Mouse (Mus musculus) forebrain, embryonic 11.5 days (tissue): ENCODE measurements around the gene Hs3st4. TPM values are rescaled to one million over a fixed set of nuclear protein-coding genes. Genes with fewer than 3 reads are reported as not detected.

Experiments used
- ATAC-seq: fragments of 200-750 bp; cut with Nextera tagmentation; replicated peaks from 2 replicates; pipeline ENCODE4 v1.8.0; 2017; ENCODE audit warnings: moderate TSS enrichment; ENCODE audit not compliant: low FRiP score
- DNase-seq: peaks from one replicate; pipeline ENCODE4 v3.0.0-alpha.2; 2017; ENCODE audit warnings: low spot score
- H3K27ac ChIP-seq: fragments of 300-500 bp; sonication (generic); 2 replicates; pipeline ENCODE4 v1.5.1; 2014; ENCODE audit warnings: low read depth, low read length
- H3K27me3 ChIP-seq: fragments of 300-500 bp; sonication (generic); 2 replicates; pipeline ENCODE4 v1.6.1; 2014; ENCODE audit warnings: mild to moderate bottlenecking, low read length, mixed read lengths; ENCODE audit not compliant: control insufficient read depth, insufficient read depth
- H3K36me3 ChIP-seq: fragments of 300-500 bp; sonication (generic); 2 replicates; pipeline ENCODE4 v1.6.1; 2014; ENCODE audit warnings: mild to moderate bottlenecking, low read length, moderate library complexity, mixed read lengths; ENCODE audit not compliant: control insufficient read depth, insufficient read depth
- H3K4me1 ChIP-seq: fragments of 300-500 bp; sonication (generic); replicated peaks from 2 replicates; pipeline ENCODE4 v1.6.1; 2014; ENCODE audit warnings: low read length, mixed read lengths; ENCODE audit not compliant: control insufficient read depth, insufficient read depth
- H3K4me2 ChIP-seq: fragments of 300-500 bp; sonication (generic); 2 replicates; pipeline ENCODE4 v1.6.1; 2014; ENCODE audit warnings: low read depth, mild to moderate bottlenecking, low read length, moderate library complexity, mixed read lengths; ENCODE audit not compliant: severe bottlenecking
- H3K4me3 ChIP-seq: fragments of 300-500 bp; sonication (generic); 2 replicates; pipeline ENCODE4 v1.5.1; 2014; ENCODE audit warnings: low read depth, low read length
- H3K9ac ChIP-seq: fragments of 300-500 bp; sonication (generic); 2 replicates; pipeline ENCODE4 v1.6.1; 2014; ENCODE audit warnings: low read length
- H3K9me3 ChIP-seq: fragments of 300-500 bp; sonication (generic); 2 replicates; pipeline ENCODE4 v1.6.1; 2016; ENCODE audit warnings: low read length, mixed read lengths; ENCODE audit not compliant: control insufficient read depth
- WGBS: fragments of 180-500 bp; shearing (Covaris S2); extraction: QIAGEN DNeasy Blood & Tissue Kit; methylation state at CpG from one replicate; pipeline ENCODE4 v1.1.7; 2014; 5-methylcytosine and 5-hydroxymethylcytosine counted together
- polyA plus RNA-seq: library from polyadenylated mRNA; unstranded; fragments of >200 nt; fragmentation: Nextera tagmentation; extraction: Ambion mirVana; gene quantifications from 2 replicates; pipeline ENCODE4 v1.2.1, GENCODE M21; 2014

Hs3st4 gene
- polyA plus RNA-seq, 1 experiment from 2014 or later: 0.11 TPM

- ATAC-seq (peak; percentile 50; the same call in 1 of the 2 replicates), DNase-seq (peak; percentile 64)
- Histone ChIP-seq H3K36me3 (no peaks in the 10 kb centered on the region), H3K27me3 (peaks cover 49% of the 10 kb centered on the region), H3K9me3 (no peaks in the 10 kb centered on the region), H3K4me3 (peak overlapping the region; percentile 65), H3K4me1 (0 out of 2 replicates have a peak, but pooled peaks cover 5% of the 10 kb centered on the region), H3K27ac (no peak overlapping the region), H3K4me2 (peak overlapping the region; percentile 95), H3K9ac (peak overlapping the region; percentile 39)
- 1% methylated on average over 80 of the region's 97 CpGs for WGBS
Measured at GRCm38 (mm10) chr7:123983177-123984046, 743 bp downstream of the Hs3st4 start.

- WGBS: 70% methylated on average over 3 of the region's 3 CpGs
- H3K27me3 ChIP-seq: no peaks in the 10 kb centered on the region
- ATAC-seq (no peak), DNase-seq (no peak)
- no peaks in the 10 kb centered on the region for H3K36me3 ChIP-seq
- no peak overlapping the region for H3K4me3 ChIP-seq
- H3K9me3 ChIP-seq: no peaks in the 10 kb centered on the region
- no peak overlapping the region for H3K27ac ChIP-seq
- H3K9ac ChIP-seq: no peak overlapping the region
- H3K4me2 ChIP-seq: no peak overlapping the region
- no peaks in the 10 kb centered on the region for H3K4me1 ChIP-seq
Measured at GRCm38 (mm10) chr7:123992121-123992520, 9.5 kb downstream of the Hs3st4 start.

- H3K4me2 ChIP-seq: no peak overlapping the region
- H3K4me1 ChIP-seq: no peaks in the 10 kb centered on the region
- H3K4me3 ChIP-seq: no peak overlapping the region
- H3K9me3 ChIP-seq: no peaks in the 10 kb centered on the region
- WGBS: 45% methylated on average over 3 of the region's 3 CpGs
- H3K9ac ChIP-seq: no peak overlapping the region
- DNase-seq: no peak
- no peaks in the 10 kb centered on the region for H3K27me3 ChIP-seq
- ATAC-seq: no peak
- H3K27ac ChIP-seq: no peak overlapping the region
- H3K36me3 ChIP-seq: no peaks in the 10 kb centered on the region
Measured at GRCm38 (mm10) chr7:123997266-123997665, 14.6 kb downstream of the Hs3st4 start.

GRCm38 (mm10) chr7:123998601-123999000 lies 15.9 kb downstream of the Hs3st4 start:
- no peak for ATAC-seq
- no peaks in the 10 kb centered on the region for H3K36me3 ChIP-seq
- H3K27me3 ChIP-seq: no peaks in the 10 kb centered on the region
- H3K9me3 ChIP-seq: no peaks in the 10 kb centered on the region
- 85% methylated on average over 7 of the region's 7 CpGs for WGBS
- H3K4me1 ChIP-seq: no peaks in the 10 kb centered on the region
- no peak overlapping the region for H3K27ac ChIP-seq
- no peak overlapping the region for H3K4me2 ChIP-seq
- H3K4me3 ChIP-seq: no peak overlapping the region
- DNase-seq: no peak
- no peak overlapping the region for H3K9ac ChIP-seq

- H3K36me3 ChIP-seq: no peaks in the 10 kb centered on the region
- ATAC-seq (no peak), DNase-seq (no peak)
- H3K27ac ChIP-seq: no peak overlapping the region
- H3K27me3 ChIP-seq: no peaks in the 10 kb centered on the region
- no peak overlapping the region for H3K4me2 ChIP-seq
- no peak overlapping the region for H3K4me3 ChIP-seq
- H3K9ac ChIP-seq: no peak overlapping the region
- WGBS: 90% methylated on average over 5 of the region's 5 CpGs
- H3K4me1 ChIP-seq: no peaks in the 10 kb centered on the region
- H3K9me3 ChIP-seq: no peaks in the 10 kb centered on the region
Measured at GRCm38 (mm10) chr7:124026908-124027307, 44.2 kb downstream of the Hs3st4 start.

GRCm38 (mm10) chr7:124032236-124032635 lies 49.6 kb downstream of the Hs3st4 start:
- DNase-seq: no peak
- 38% methylated on average over 2 of the region's 2 CpGs for WGBS

GRCm38 (mm10) chr7:124033332-124033731 lies 50.7 kb downstream of the Hs3st4 start:
- H3K27me3 ChIP-seq: no peaks in the 10 kb centered on the region
- 60% methylated on average over 2 of the region's 2 CpGs for WGBS
- no peaks in the 10 kb centered on the region for H3K4me1 ChIP-seq
- H3K9ac ChIP-seq: no peak overlapping the region
- no peak for DNase-seq
- H3K4me3 ChIP-seq: no peak overlapping the region
- H3K4me2 ChIP-seq: no peak overlapping the region
- no peaks in the 10 kb centered on the region for H3K36me3 ChIP-seq
- H3K27ac ChIP-seq: no peak overlapping the region
- H3K9me3 ChIP-seq: no peaks in the 10 kb centered on the region
- no peak for ATAC-seq

More at GRCm38 (mm10) chr7:124032236-124032635, 49.6 kb downstream of the Hs3st4 start:
- Histone ChIP-seq H3K27ac (no peak overlapping the region), H3K27me3 (no peaks in the 10 kb centered on the region), H3K9me3 (no peaks in the 10 kb centered on the region), H3K4me2 (no peak overlapping the region), H3K9ac (no peak overlapping the region), H3K36me3 (no peaks in the 10 kb centered on the region), H3K4me1 (no peaks in the 10 kb centered on the region), H3K4me3 (no peak overlapping the region)
- no peak for ATAC-seq

- Histone ChIP-seq H3K9me3 (no peaks in the 10 kb centered on the region), H3K36me3 (no peaks in the 10 kb centered on the region), H3K4me1 (no peaks in the 10 kb centered on the region), H3K4me3 (no peak overlapping the region), H3K27me3 (no peaks in the 10 kb centered on the region), H3K9ac (no peak overlapping the region), H3K27ac (no peak overlapping the region), H3K4me2 (no peak overlapping the region)
- 37% methylated on average over 5 of the region's 5 CpGs for WGBS
- no peak for ATAC-seq
- no peak for DNase-seq
Measured at GRCm38 (mm10) chr7:124037281-124037700, 54.6 kb downstream of the Hs3st4 start.

GRCm38 (mm10) chr7:124039142-124039541 lies 56.5 kb downstream of the Hs3st4 start:
- H3K9me3 ChIP-seq: no peaks in the 10 kb centered on the region
- no peaks in the 10 kb centered on the region for H3K27me3 ChIP-seq
- ATAC-seq (no peak), DNase-seq (no peak)
- H3K4me2 ChIP-seq: no peak overlapping the region
- H3K4me3 ChIP-seq: no peak overlapping the region
- H3K9ac ChIP-seq: no peak overlapping the region
- 83% methylated on average over 5 of the region's 5 CpGs for WGBS
- H3K27ac ChIP-seq: no peak overlapping the region
- no peaks in the 10 kb centered on the region for H3K36me3 ChIP-seq
- H3K4me1 ChIP-seq: no peaks in the 10 kb centered on the region
